In the genomic region with DNA sequence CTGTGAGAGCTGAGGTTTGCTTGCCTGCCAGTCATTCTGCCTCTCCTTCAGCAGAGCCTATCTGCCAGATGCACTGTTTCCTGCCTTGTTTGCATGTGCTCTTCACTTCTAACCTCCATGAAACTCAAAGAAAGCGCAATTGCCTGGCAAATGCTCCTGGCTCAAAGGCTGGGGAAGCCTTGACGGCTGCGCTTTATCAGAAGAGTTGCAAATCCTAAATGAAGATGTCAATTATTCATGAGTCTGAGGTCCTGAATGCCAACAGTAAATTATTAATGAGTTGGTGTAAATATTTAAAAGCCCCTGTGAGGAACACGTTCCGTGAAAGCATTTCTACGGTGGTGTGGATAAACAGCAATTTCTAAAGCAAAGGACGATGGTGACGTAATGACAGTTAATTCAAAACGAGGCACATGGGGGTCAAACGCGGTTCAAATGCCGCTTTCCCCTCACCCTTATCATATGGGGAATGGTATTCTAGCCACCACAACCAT, we compare ENCODE assay signal across 16 mouse cellular contexts.
A peak's percentile ranks its signal among the peaks of the same experiment; 100 is the strongest.
DNase-seq lines count a peak whose midpoint lies in the region; ATAC-seq and TF ChIP-seq lines count a peak whose summit lies in the region.
"Had no signal": no experiment of that assay in that cellular context is flagged by ENCODE, and none has a peak within 500 bp of the region (broad histone marks: within the 10 kb centered on the region; RNA-seq: fewer than 3 reads in every experiment).

No protein-coding gene starts in this region.

- TF ChIP-seq POLR2A in kidney, adult 2 months (IDR thresholded peaks at IDR 0.05; ENCODE audit: low read depth, low read length): no peak
- TF ChIP-seq POLR2A in limb, embryonic 14.5 days (IDR thresholded peaks at IDR 0.05; ENCODE audit: borderline replicate concordance, extremely low read depth, insufficient read depth, insufficient read length): no peak

- peak overlapping the region; percentile 21 for H3K4me2 ChIP-seq in forebrain, postnatal 0 days (ENCODE audit: low read depth)
- H3K4me2 ChIP-seq in limb, embryonic 14.5 days (replicated peaks; ENCODE audit: low read depth, low read length, severe bottlenecking): peak overlapping the region; percentile 22; the same call in 1 of the 2 replicates
- no peak overlapping the region for H3K4me2 ChIP-seq in neural tube, embryonic 14.5 days (ENCODE audit: low read depth, low read length)
- H3K4me2 ChIP-seq: heart, embryonic 12.5 days; limb, embryonic 15.5 days had no signal

- H3K4me3 ChIP-seq in kidney, adult 2 months (ENCODE audit: insufficient read depth, low read depth, low read length): no peak overlapping the region
- no peak overlapping the region for H3K4me3 ChIP-seq in forebrain, postnatal 0 days (ENCODE audit: low read depth, low read length)
- H3K4me3 ChIP-seq in limb, embryonic 14.5 days (replicated peaks; ENCODE audit: low read length): no peak overlapping the region
- H3K4me3 ChIP-seq in neural tube, embryonic 14.5 days (ENCODE audit: low read depth, low read length): no peak overlapping the region
- H3K4me3 ChIP-seq: heart, embryonic 12.5 days; limb, embryonic 15.5 days had no signal

- 36% methylated on average over 12 of the region's 12 CpGs for WGBS in kidney, adult 2 months
- 33% methylated on average over 12 of the region's 12 CpGs for WGBS in forebrain, postnatal 0 days
- 47% methylated on average over 12 of the region's 12 CpGs for WGBS in limb, embryonic 14.5 days
- 25% methylated on average over 12 of the region's 12 CpGs for WGBS in neural tube, embryonic 14.5 days

- H3K9ac ChIP-seq in forebrain, postnatal 0 days: no peak overlapping the region
- no peak overlapping the region for H3K9ac ChIP-seq in limb, embryonic 14.5 days (ENCODE audit: low read depth, low read length, severe bottlenecking)
- H3K9ac ChIP-seq in neural tube, embryonic 14.5 days (replicated peaks; ENCODE audit: low read depth, low read length): no peak overlapping the region
- H3K9ac ChIP-seq: heart, embryonic 12.5 days; limb, embryonic 15.5 days; liver, postnatal 0 days had no signal

- no peaks in the 10 kb centered on the region for H3K36me3 ChIP-seq in kidney, adult 2 months (ENCODE audit: control insufficient read depth, insufficient read depth, low read length)
- no peaks in the 10 kb centered on the region for H3K36me3 ChIP-seq in forebrain, postnatal 0 days (ENCODE audit: insufficient read depth)
- H3K36me3 ChIP-seq in limb, embryonic 14.5 days (ENCODE audit: control insufficient read depth, insufficient read depth, low read length): no peaks in the 10 kb centered on the region
- H3K36me3 ChIP-seq in neural tube, embryonic 14.5 days (ENCODE audit: control insufficient read depth, insufficient read depth, low read length): no peaks in the 10 kb centered on the region
- H3K36me3 ChIP-seq: heart, embryonic 12.5 days; limb, embryonic 15.5 days had no signal

- TF ChIP-seq CTCF in kidney, adult 2 months (conservative IDR thresholded peaks at IDR 0.05; ENCODE audit: insufficient read depth, insufficient read length, low read depth, low read length): no peak
- TF ChIP-seq CTCF in forebrain, postnatal 0 days (IDR thresholded peaks at IDR 0.05; ENCODE audit: low read depth): no peak

- H3K4me1 ChIP-seq in kidney, adult 2 months (ENCODE audit: control insufficient read depth, insufficient read depth, low read length): no peaks in the 10 kb centered on the region
- no peaks in the 10 kb centered on the region; the same call in 1 of the 2 replicates for H3K4me1 ChIP-seq in forebrain, postnatal 0 days (ENCODE audit: insufficient read depth)
- H3K4me1 ChIP-seq in limb, embryonic 14.5 days (ENCODE audit: control insufficient read depth, insufficient read depth, low read length): peaks cover 4% of the 10 kb centered on the region; the same call in 1 of the 2 replicates
- 0 out of 2 replicates have a peak, but pooled peaks cover 2% of the 10 kb centered on the region for H3K4me1 ChIP-seq in neural tube, embryonic 14.5 days (ENCODE audit: control insufficient read depth, insufficient read depth, low read length)
- H3K4me1 ChIP-seq: limb, embryonic 15.5 days had no signal

- ATAC-seq in forebrain, postnatal 0 days: peak; percentile 70
- no peak for ATAC-seq in limb, embryonic 14.5 days (ENCODE audit: low FRiP score, low read depth)
- peak; percentile 72 for ATAC-seq in neural tube, embryonic 14.5 days (ENCODE audit: low read depth)
- ATAC-seq: liver, postnatal 0 days had no signal

- H3K9me3 ChIP-seq in forebrain, postnatal 0 days (ENCODE audit: low read length): no peaks in the 10 kb centered on the region
- H3K9me3 ChIP-seq in limb, embryonic 14.5 days (ENCODE audit: control insufficient read depth, low read length): no peaks in the 10 kb centered on the region
- no peaks in the 10 kb centered on the region for H3K9me3 ChIP-seq in neural tube, embryonic 14.5 days (ENCODE audit: control insufficient read depth, low read length)
- H3K9me3 ChIP-seq: heart, embryonic 12.5 days; limb, embryonic 15.5 days had no signal

- DNase-seq in kidney, adult 2 months: peak; percentile 41
- DNase-seq in kidney, postnatal 36 days: no peak
- peak; percentile 60 for DNase-seq in forebrain, postnatal 0 days
- DNase-seq in limb, embryonic 14.5 days (ENCODE audit: low spot score): no peak
- no peak for DNase-seq in left cerebral cortex, postnatal 10 days (ENCODE audit: extremely low spot score in 1 of 2, low spot score in 2 of 2)
- DNase-seq in cerebellum, postnatal 25 days: no peak
- DNase-seq: cerebellum, adult 8-10 months; gastrocnemius, postnatal 25 days; heart, postnatal 4 days; kidney, adult 18-20 months; layer of hippocampus, postnatal 36 days; liver, postnatal 0 days had no signal

- no peak overlapping the region for H3K27ac ChIP-seq in kidney, adult 2 months (ENCODE audit: insufficient read depth, low read depth, low read length)
- H3K27ac ChIP-seq in forebrain, postnatal 0 days (ENCODE audit: low read depth, low read length): no peak overlapping the region
- no peak overlapping the region for H3K27ac ChIP-seq in limb, embryonic 14.5 days (replicated peaks; ENCODE audit: low read depth, low read length)
- peak overlapping the region; percentile 39; the same call in 1 of the 2 replicates for H3K27ac ChIP-seq in neural tube, embryonic 14.5 days (ENCODE audit: low read depth, low read length)
- H3K27ac ChIP-seq: limb, embryonic 15.5 days; macrophage had no signal

- intact Hi-C loops in left cerebral cortex, postnatal 10 days (cut with DNase I): no loop called here

- no peaks in the 10 kb centered on the region for H3K27me3 ChIP-seq in kidney, adult 2 months (replicated peaks; ENCODE audit: control insufficient read depth, insufficient read depth, low read length)
- H3K27me3 ChIP-seq in forebrain, postnatal 0 days (ENCODE audit: insufficient read depth, low read length): no peaks in the 10 kb centered on the region
- H3K27me3 ChIP-seq in limb, embryonic 14.5 days (ENCODE audit: control insufficient read depth, insufficient read depth, low read length): no peaks in the 10 kb centered on the region
- no peaks in the 10 kb centered on the region for H3K27me3 ChIP-seq in neural tube, embryonic 14.5 days (ENCODE audit: control insufficient read depth, insufficient read depth, low read length)
- H3K27me3 ChIP-seq: heart, embryonic 12.5 days; limb, embryonic 15.5 days had no signal

Comparison
In these comparisons a context has a peak if more than half of its experiments do, and no peak if none do; other contexts are left out.
1. DNase-seq: peak in kidney, adult 2 months (single experiment) and forebrain, postnatal 0 days (single experiment); none in kidney, postnatal 36 days (0 of 2), limb, embryonic 14.5 days (single experiment), left cerebral cortex, postnatal 10 days (0 of 2) and cerebellum, postnatal 25 days (0 of 2).